Mouse (Mus musculus): ENCODE results near the gene Pde4a. TPM values are rescaled to one million over a fixed set of nuclear protein-coding genes. Genes with fewer than 3 reads are reported as not detected.
"Not testable (repeated sequence)": the region's sequence is repeated elsewhere in the genome, so short reads cannot be mapped to it uniquely, and the experiment has no call there.

The Pde4a gene
- total RNA-seq, 2 experiments from 2014 or later = 86.6 to 89.3 TPM

DNA sequence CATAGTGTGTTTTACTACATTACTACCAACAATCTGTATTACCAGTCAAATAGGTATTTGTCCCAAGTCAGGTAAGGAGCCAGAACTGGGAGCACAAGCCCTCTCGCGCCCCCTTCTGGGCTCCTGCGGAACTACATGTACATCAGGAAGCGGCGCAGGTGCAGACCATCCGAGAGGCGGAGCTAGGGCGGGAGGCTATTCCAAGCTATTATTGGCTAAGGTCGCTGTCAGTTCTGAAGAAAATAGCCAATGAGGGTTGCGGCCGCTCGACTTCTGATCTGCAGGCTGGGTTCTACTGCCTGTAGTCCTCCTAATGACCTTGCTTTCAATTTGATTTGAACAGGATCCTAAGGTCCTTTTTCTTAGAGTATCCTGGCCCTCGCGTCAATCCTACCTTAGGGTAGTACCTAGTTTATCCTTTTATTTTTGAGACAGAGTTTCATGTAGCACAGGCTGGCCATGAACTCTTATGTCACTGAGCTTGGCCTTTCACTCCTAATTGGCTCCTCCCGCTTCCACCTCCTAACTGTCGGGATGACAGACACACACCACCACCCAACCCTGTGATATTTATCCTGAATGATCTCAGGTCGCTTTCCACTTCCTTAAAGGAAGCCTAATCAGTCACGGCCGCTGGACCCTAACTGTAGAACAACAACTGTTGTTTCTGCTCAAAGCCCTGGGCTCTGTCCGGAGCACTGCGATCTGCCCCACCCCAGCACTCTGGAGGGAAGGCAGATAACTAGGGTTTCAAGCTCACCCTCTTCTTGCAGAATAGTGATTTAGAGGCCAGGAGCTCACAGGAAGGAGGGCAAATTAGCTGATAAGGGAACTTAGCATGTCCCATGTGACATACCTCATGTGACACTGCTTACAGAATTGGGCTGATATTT, 55.2 kb downstream of the Pde4a start:
- DNase-seq (ENCODE audit: low spot score in 2 of 2) = peak; percentile 93 to 96
- Histone ChIP-seq H3K27ac (peak overlapping the region; percentile 75), H3K4me3 (peak overlapping the region; percentile 48)
- TF ChIP-seq CTCF (conservative IDR thresholded peaks at IDR 0.05) = peak; percentile 98

DNA sequence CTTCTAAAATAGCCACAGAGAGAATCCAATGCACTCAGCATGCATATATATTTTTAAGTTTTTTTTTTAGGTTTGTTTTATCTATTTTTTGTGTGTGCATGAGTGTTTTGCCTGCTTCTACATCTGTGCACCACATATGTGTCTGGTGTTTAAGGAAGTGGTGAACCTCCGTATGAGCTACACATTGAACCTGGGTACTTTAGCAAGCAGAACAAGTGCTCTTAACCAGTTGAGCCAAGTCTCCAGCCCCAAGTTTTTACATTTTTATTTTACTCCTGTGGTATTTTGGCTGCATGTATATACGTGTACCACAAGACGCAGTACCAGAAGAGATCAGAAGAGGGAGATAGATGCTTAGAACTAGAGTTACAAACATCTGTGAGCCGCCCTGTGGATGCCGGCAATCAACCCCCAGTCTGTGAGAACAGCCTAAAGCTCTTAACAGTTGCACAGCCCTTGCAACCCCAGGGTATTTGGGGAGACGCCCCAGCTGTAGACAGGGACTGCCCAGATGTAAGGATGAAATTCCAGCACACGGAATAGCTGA, 55.9 kb downstream of the Pde4a start:
- no peak overlapping the region for H3K4me3 ChIP-seq
- peak; percentile 76 for TF ChIP-seq CTCF (conservative IDR thresholded peaks at IDR 0.05)
- DNase-seq (ENCODE audit: low spot score in 2 of 2) = no peak
- peak overlapping the region; percentile 75; the same call in 1 of the 2 replicates for H3K27ac ChIP-seq

DNA sequence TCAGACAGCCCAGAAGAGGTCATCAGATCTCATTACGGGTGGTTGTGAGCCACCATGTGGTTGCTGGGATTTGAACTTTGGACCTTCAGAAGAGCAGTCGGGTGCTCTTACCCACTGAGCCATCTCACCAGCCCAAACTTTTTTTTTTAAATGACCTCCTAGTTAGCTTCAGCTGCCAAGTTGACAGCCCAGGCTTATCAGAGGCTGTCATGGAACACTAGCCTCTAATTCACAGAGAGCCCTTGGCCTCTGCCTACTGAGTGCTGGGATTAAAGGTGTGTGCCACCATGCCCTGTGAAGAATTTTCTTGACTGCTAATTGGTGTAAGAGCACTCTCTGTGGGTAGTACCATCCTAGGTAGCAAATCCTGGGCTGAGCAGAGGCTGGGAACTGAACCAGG, 58.0 kb downstream of the Pde4a start:
- not testable (repeated sequence) for H3K4me3 ChIP-seq; DNase-seq (ENCODE audit: low spot score in 2 of 2); H3K27ac ChIP-seq

DNA sequence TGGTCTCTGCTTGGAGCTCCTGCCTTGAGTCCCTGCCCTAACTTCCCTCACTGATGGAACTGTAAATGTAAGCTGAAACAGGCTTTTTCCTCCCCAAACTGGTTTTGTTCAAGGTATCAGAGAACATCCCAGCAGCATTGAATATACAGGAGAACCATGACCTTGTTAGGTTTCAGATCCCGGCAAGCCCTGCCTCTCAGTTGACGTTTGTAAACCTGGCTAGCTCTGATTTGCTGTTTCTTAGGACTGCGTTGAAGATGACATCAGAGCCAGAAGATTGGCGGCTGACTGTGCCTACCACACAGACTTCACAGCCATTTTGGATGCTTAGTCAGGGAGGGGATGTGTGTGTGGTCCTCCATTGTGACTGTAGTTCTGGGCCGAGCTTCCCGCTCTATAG, 58.4 kb downstream of the Pde4a start:
- DNase-seq (ENCODE audit: low spot score in 2 of 2) = no peak
- no peak for TF ChIP-seq CTCF (conservative IDR thresholded peaks at IDR 0.05)
- Histone ChIP-seq H3K4me3 (no peak overlapping the region), H3K27ac (no peak overlapping the region)

DNA sequence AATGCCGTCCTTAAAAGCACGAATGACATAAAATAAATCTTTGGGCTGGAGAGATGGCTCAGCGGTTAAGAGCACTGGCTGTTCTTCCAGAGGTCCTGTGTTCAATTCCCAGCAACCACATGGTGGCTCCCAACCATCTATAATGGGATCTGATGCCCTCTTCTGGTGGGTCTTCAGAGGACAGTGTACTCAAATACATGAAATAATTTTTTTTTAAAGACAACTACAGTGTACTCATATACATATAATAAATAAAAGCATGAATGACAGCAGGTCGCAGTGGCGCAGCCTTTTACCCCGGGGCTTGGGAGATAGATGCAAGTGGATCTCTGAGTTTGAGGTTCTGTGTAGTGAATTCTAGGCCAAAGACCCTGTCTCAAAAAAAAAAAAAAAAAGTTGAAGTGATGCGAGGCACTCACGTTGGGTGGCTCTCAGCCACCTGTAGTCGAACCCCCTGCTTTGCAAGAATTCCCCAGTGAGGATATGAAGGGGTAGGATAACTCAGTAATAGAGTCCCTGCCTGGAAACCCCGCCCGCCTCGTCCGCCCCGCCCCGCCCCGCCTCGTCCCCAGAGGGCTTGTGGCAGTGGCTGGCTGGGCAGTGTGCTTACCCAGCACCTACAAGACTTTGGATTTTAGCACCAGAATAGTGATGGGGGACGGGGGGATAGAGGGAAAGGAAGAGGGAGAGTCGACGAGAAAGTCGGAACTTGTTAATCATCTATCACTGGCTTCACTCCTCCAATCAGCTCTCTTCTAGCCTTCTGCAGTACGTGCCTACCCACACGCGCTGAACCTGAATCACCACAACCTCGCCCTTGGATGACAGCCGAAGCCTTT, 59.3 kb downstream of the Pde4a start:
- TF ChIP-seq CTCF (conservative IDR thresholded peaks at IDR 0.05) = peak; percentile 34
- no peak for DNase-seq (ENCODE audit: low spot score in 2 of 2)
- H3K27ac ChIP-seq = no peak overlapping the region

DNA sequence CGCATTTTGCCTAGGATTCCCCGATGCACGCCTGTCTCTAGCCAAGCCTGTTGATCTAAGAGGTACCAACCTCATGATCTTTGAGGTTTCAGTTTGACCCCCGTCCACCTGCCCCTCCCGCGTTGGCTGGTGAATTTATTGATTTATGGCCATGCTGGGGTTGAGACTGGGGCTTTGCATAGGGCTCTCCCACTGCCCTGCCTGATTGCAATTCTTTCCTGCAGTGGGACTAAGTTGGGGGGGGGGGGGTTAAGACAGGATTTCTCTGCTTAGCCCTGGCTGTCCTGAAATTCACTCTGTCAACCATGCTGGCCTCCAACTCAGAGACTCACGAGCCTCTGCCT, 59.9 kb downstream of the Pde4a start:
- no peak for DNase-seq (ENCODE audit: low spot score in 2 of 2)
- no peak overlapping the region for H3K27ac ChIP-seq
- no peak for TF ChIP-seq CTCF (conservative IDR thresholded peaks at IDR 0.05)
- peak overlapping the region; percentile 36 for H3K4me3 ChIP-seq

More for the DNA sequence above, 59.3 kb downstream of the Pde4a start:
- H3K4me3 ChIP-seq = peak overlapping the region; percentile 36

DNA sequence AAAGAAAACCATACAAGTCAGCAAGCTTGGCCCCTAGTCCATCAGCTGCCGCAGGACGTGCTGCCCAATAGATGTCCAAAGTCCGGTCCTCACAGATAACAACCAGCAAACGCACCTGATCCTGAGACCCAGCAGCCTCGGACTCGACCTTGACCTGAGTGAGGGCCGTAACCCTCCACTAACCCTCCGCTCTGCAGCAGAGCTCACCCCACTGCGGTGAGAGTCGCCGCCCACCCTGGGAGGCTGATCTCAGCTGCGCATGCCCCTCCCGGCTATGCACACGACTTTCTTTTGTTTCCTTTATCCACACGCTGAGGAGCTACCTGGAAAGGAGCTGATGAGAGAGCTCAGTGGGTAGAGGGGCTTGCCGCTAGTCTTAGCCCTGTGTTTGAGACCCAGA, 61.8 kb downstream of the Pde4a start:
- peak overlapping the region; percentile 5; the same call in 1 of the 2 replicates for H3K4me3 ChIP-seq
- H3K27ac ChIP-seq = no peak overlapping the region
- DNase-seq (ENCODE audit: low spot score in 2 of 2) = no peak
- no peak for TF ChIP-seq CTCF (conservative IDR thresholded peaks at IDR 0.05)

DNA sequence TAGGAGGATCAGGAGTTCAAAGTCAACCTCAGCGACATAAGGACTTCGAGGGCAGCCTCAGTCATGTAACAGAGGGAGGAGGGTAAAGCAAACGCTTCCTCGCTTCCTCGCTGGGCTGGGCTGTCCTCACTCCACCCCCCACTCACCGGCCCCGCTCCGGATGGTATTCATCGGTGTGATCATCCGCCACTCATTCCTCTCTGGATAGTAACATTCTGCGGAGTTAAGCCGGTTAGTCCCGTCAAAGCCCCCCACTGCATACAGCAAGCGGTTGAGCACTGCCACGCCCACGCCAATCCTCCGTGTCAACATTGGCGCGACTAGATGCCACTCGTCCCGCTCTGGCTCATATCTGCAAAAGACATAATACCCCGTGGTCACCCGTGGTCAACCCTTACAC, 66.0 kb downstream of the Pde4a start:
- no peak for TF ChIP-seq CTCF (conservative IDR thresholded peaks at IDR 0.05)
- Histone ChIP-seq H3K27ac (no peak overlapping the region), H3K4me3 (no peak overlapping the region)
- DNase-seq (ENCODE audit: low spot score in 2 of 2) = no peak

DNA sequence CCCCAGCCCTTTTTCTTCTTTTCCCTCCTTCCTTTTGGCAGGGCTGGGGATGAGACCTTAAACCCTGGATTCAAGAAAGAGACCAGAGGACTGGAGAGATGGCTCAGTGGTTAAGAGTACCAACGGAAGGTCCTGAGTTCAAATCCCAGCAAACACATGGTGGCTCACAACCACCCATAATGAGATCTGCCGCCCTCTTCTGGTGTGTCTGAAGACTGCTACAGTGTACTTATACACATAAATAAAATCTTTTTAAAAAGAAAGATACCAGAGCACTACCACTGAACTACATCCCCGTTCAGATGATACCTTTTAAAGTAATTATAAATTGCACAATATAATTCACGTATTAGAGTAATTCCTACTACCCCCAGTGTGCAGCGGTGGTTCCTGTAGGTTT, 67.4 kb downstream of the Pde4a start:
- no peak overlapping the region for H3K4me3 ChIP-seq
- no peak overlapping the region for H3K27ac ChIP-seq
- no peak for DNase-seq (ENCODE audit: low spot score in 2 of 2)
- peak; percentile 55 for TF ChIP-seq CTCF (conservative IDR thresholded peaks at IDR 0.05)

DNA sequence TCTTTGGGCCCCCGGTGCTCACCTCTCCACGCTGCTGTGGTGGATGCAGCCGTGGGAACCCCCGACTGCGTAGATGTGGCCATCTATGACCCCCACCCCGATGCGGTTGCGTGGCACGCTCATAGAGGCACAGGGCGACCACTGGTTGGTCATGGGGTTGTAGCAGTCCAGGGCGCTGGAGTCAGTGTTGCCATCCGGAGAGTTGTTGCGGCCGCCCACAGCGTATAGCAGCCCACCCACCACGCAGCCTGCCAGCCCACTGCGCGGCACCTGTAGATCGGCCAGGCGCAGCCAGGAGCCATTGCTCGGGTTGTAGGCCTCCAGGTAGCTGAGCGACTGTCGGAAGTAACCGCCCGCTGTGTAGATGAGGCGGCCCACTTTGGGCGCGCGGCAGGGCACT, 67.9 kb downstream of the Pde4a start:
- no peak overlapping the region for H3K4me3 ChIP-seq
- no peak for DNase-seq (ENCODE audit: low spot score in 2 of 2)
- H3K27ac ChIP-seq = no peak overlapping the region
- TF ChIP-seq CTCF (conservative IDR thresholded peaks at IDR 0.05) = no peak

DNA sequence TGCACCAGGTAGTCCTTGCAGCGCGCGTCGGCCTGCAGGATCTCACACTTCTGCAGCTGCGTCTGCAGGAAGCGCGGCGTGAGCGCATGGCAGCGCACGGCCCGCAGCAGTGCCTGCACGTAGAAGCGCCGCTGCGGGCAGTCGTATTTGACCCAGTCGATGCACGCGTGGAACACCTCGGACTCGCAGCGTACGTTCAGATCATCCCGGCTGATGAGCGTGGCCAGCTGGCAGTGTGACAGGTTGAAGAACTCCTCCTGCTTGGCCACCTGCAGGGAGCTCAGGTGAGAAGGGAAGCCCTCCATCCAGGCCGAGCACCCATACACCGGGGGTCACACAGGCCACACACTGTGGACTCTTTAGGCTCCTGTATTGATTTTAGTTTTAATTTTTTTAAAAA, 68.3 kb downstream of the Pde4a start:
- no peak for DNase-seq (ENCODE audit: low spot score in 2 of 2)
- H3K4me3 ChIP-seq = no peak overlapping the region
- TF ChIP-seq CTCF (conservative IDR thresholded peaks at IDR 0.05) = no peak
- H3K27ac ChIP-seq = no peak overlapping the region

DNA sequence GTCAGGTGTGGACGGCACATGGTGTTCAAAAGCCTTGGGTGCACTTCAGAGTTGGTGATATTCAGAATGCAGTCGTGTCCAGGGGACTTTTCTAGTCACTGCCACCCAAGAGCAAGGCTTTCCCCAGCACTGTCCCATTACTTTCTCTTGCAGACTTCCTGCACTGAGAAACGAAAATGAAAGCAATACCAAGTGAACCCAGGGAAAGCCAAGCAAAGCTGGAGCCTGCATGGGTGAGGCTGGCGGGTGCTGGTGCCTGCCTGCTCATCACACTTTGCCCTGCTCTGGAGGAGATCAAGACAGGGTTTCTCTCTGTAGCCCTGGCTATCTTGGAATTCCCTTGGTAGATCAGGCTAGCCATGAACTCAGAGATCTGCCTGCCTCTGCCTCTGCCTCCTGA, 69.8 kb downstream of the Pde4a start:
- Histone ChIP-seq H3K27ac (no peak overlapping the region), H3K4me3 (no peak overlapping the region)
- no peak for DNase-seq (ENCODE audit: low spot score in 2 of 2)
- TF ChIP-seq CTCF (conservative IDR thresholded peaks at IDR 0.05) = no peak

DNA sequence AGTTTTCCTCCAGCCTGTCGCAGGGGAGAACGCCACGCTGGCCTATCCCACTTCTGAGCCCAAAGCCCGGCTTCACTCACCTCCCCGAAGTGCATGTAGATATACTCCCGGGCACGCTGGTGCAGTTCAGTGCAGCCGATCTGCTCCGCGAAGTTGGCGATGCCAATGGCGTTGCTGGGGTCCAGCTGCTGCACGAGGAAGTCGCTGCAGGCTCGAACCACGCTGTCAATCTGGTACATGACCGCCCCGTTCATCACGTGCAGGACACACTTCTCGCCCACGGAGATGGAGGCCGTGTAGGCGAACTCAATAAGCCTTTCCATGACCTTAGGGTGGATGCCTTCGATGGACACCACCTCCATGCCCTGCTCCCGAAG, 71.5 kb downstream of the Pde4a start:
- no peak for TF ChIP-seq CTCF (conservative IDR thresholded peaks at IDR 0.05)
- no peak for DNase-seq (ENCODE audit: low spot score in 2 of 2)
- Histone ChIP-seq H3K4me3 (peak overlapping the region; percentile 82), H3K27ac (peak overlapping the region; percentile 99; the same call in 1 of the 2 replicates)
